Mouse (Mus musculus) right cerebral cortex, postnatal 25 days (tissue): ENCODE measurements around the gene Gm20388.

Experiments used
- DNase-seq: peaks from one replicate; pipeline ENCODE4 v3.0.0; 2022

Gm20388 gene

GRCm38 (mm10) chr8:120050376-120050775 is 139.7 kb downstream of the Gm20388 start:
- no peak for DNase-seq

- DNase-seq = no peak
These were observed 140.4 kb downstream of the Gm20388 start for GRCm38 (mm10) chr8:120051006-120051405.

- no peak for DNase-seq
These were observed 141.3 kb downstream of the Gm20388 start for GRCm38 (mm10) chr8:120051908-120052307.

GRCm38 (mm10) chr8:120052318-120052717 is 141.7 kb downstream of the Gm20388 start:
- no peak for DNase-seq

- DNase-seq = no peak
These were observed 144.2 kb downstream of the Gm20388 start for GRCm38 (mm10) chr8:120054833-120055232.

GRCm38 (mm10) chr8:120057078-120057477 is 146.4 kb downstream of the Gm20388 start:
- no peak for DNase-seq

- DNase-seq = no peak
These were observed 152.1 kb downstream of the Gm20388 start for GRCm38 (mm10) chr8:120062742-120063141.

- no peak for DNase-seq
These were observed 152.7 kb downstream of the Gm20388 start for GRCm38 (mm10) chr8:120063326-120063725.

GRCm38 (mm10) chr8:120065611-120066010 is 155.0 kb downstream of the Gm20388 start:
- no peak for DNase-seq

GRCm38 (mm10) chr8:120066226-120066625 is 155.6 kb downstream of the Gm20388 start:
- no peak for DNase-seq

- DNase-seq = no peak
These were observed 157.5 kb downstream of the Gm20388 start for GRCm38 (mm10) chr8:120067936-120068668.

GRCm38 (mm10) chr8:120071684-120072083 is 161.0 kb downstream of the Gm20388 start:
- DNase-seq = peak; percentile 66

GRCm38 (mm10) chr8:120072259-120072658 is 161.6 kb downstream of the Gm20388 start:
- no peak for DNase-seq

GRCm38 (mm10) chr8:120072827-120073226 is 162.2 kb downstream of the Gm20388 start:
- no peak for DNase-seq

GRCm38 (mm10) chr8:120074516-120074915 is 163.9 kb downstream of the Gm20388 start:
- no peak for DNase-seq

GRCm38 (mm10) chr8:120075347-120075746 is 164.7 kb downstream of the Gm20388 start:
- no peak for DNase-seq

- DNase-seq = peak; percentile 74
These were observed 167.4 kb downstream of the Gm20388 start for GRCm38 (mm10) chr8:120078080-120078479.

- DNase-seq = no peak
These were observed 168.7 kb downstream of the Gm20388 start for GRCm38 (mm10) chr8:120079361-120079760.

- DNase-seq = no peak
These were observed 172.6 kb downstream of the Gm20388 start for GRCm38 (mm10) chr8:120083261-120083660.

GRCm38 (mm10) chr8:120084783-120085182 is 174.1 kb downstream of the Gm20388 start:
- no peak for DNase-seq

- no peak for DNase-seq
These were observed 178.9 kb downstream of the Gm20388 start for GRCm38 (mm10) chr8:120089511-120089910.

- no peak for DNase-seq
These were observed 180.4 kb downstream of the Gm20388 start for GRCm38 (mm10) chr8:120091032-120091431.

GRCm38 (mm10) chr8:120093103-120093502 is 182.5 kb downstream of the Gm20388 start:
- DNase-seq = no peak

- DNase-seq = no peak
These were observed 184.2 kb downstream of the Gm20388 start for GRCm38 (mm10) chr8:120094801-120095200.

- DNase-seq = no peak
These were observed 185.8 kb downstream of the Gm20388 start for GRCm38 (mm10) chr8:120096486-120096885.
